Mouse (Mus musculus) megakaryocyte progenitor cell, adult 5-6 weeks (primary cell): ENCODE measurements around the gene Irf3. TPM values are rescaled to one million over a fixed set of nuclear protein-coding genes. Genes with fewer than 3 reads are reported as not detected.

ENCODE experiments used
- ATAC-seq: replicated peaks from 2 replicates; pipeline ENCODE4 v1.8.0; 2016; ENCODE audit warnings: mild to moderate bottlenecking, moderate TSS enrichment, inconsistent platforms; ENCODE audit not compliant: poor library complexity
- total RNA-seq, 2 experiments: library from RNA; stranded (forward) in 1 of 2; stranded (reverse) in 1 of 2; fragments of 157-497, 149-512 nt in 1 of 2; fragments of 200-1000 nt in 1 of 2; gene quantifications; 2 replicates each; pipeline versions ENCODE4 v1.2.3 to v1.2.4; 2015 to 2017

Gene Irf3
- total RNA-seq, 2 experiments from 2014 or later: 70.4 to 79.5 TPM

GRCm38 (mm10) chr7:44973415-44974130 is 23.9 kb upstream of the Irf3 start:
- no peak for ATAC-seq

DNA sequence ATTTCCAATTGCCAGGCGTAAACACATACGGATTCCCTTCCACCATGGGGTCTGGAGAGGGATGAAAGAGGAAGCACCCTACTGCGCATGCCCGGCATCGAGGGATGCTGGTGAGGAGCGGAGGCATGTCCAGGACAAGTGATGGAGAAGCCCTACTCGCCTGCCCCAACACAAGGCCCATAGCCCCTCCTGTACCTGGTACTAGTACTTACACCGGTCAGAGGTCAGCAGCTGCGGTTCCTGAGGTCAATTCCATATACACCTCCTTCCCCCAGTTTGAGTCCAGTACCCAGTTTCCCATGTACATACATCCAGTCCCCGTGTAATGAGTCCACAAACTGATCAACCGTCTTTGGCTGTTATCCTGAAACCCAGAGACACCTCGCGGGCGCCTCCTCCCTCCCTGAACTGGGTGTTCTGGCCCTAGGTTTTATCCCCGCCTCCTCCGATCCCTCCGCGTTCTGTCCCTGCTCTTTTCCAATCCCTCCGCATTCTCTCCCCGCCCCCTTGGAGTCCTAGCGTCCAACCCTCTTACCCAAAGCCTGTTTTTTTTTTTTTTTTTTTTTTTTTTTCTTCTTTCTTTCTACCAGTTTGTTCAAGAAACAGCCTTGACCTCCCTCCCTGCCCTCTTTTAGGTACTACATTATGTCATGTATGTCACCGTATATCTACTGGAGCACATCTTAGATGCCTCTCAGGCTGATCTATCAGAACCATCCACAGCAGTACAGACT is 22.9 kb upstream of the Irf3 start, which contains the start of gene Cpt1c:
Gene Cpt1c, minus strand, starts transcription at position 469 of the 734 bp plus-strand sequence.
- peak; percentile 84 for ATAC-seq

GRCm38 (mm10) chr7:44975117-44975419 is 22.4 kb upstream of the Irf3 start:
- no peak for ATAC-seq

- ATAC-seq: no peak
These were observed 19.1 kb upstream of the Irf3 start for GRCm38 (mm10) chr7:44978300-44978699.

DNA sequence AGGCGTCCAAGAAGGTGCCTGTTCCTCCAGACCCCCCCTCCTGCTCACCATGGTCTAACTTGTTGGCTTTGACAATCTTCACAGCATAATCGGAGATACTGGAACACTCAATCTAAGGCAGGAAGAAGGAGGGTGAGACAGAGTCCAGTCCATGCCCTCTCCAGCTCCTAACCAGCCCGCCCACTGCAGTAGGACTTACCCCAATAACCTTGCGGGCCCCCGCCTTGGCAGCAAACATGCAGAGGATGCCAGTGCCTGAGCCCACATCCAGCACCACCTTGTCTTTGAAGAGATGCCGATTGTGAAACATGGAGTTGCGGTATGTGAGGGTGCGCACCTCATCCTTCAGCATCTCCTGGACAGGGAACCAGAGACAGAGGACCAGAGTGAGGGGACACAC is 15.9 kb upstream of the Irf3 start:
- ATAC-seq: no peak

DNA sequence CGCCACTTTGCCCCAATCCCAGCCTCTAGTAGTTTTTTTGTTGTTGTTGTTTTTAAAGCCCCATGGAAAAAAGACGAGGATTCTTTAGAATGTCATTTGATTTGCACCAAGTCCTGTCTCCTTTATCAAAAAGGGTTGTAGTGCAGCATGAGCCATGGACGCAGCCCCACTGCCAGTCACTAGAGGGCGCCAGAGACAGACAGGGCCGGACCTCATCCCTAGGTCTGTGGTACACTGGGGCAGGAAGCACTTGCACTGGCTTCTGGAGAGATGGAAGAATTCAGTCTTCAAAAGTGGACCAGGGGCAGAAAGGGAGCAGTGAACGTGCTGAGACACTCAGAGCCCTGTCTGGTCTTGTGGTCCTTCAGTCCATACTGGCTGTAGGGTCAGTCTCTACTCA is 14.4 kb upstream of the Irf3 start:
- peak; percentile 38 for ATAC-seq

GRCm38 (mm10) chr7:44983944-44984832 is 13.3 kb upstream of the Irf3 start:
- ATAC-seq: no peak

- no peak for ATAC-seq
These were observed 12.6 kb upstream of the Irf3 start for GRCm38 (mm10) chr7:44984833-44985164.

DNA sequence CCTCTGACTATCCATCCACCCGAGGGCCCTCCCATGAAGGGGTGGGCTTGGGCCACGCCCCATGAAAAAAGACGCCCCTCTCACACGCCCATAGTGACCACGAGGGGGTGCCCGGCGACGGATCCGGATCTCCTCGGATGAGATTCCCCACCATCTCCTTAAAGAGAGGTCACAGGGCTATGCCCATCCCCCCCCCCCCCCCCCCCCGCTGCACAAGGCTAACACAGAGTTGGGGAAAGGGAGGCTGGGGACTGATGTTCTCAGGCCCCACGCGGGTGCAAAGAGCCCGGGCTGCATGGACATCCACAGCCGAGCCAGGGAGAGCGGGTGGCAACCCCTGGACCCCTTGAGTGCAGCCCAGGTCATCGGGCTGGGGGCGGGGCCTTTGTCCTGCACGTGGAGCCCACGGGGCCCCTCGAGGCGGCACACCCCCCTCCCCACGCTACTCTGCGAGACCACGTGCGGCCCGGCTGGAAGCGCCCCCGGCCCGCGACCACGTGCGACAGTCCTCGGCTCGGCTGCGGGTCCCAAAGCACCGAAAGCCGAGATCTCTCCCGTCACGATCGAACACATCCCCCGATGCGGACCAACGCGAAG is 11.8 kb upstream of the Irf3 start:
- peak; percentile 16 for ATAC-seq

DNA sequence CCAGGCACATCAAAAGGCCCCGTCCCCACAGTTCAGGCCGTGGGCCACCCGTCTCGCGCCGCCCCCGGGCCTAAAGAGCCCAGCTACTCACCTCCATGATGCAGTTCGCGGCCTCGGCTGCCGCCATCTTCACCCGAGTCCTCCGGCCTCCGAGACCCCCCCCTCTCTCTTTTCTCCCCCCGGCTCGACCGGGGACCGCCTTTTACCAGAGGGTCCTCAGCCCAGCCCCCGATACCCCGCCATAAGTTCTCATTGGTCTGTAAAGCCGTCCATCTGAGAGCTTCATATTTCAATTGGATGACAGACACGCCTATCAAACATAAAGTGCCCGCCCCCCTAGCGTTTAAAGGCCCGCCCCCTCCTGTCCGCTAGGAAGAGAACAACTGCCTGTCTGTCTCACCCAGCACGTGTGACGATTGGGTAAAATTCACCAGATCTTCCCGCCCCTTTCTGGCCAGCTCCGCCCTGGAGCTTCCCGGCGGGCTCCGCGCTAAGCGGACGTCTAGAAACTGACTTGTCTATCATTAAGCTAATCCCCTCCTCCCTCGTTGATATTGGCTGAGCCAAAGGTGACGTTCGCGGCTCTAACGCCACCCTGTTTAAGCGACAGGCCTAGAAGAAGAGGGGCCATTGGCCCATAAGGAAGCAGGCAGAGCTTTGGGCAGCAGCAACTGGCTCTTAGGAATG is 11.1 kb upstream of the Irf3 start, which contains the start of gene Prmt1:
Gene Prmt1, minus strand, starts transcription at position 377 of the 687 bp plus-strand sequence.
- peak; percentile 79 for ATAC-seq

DNA sequence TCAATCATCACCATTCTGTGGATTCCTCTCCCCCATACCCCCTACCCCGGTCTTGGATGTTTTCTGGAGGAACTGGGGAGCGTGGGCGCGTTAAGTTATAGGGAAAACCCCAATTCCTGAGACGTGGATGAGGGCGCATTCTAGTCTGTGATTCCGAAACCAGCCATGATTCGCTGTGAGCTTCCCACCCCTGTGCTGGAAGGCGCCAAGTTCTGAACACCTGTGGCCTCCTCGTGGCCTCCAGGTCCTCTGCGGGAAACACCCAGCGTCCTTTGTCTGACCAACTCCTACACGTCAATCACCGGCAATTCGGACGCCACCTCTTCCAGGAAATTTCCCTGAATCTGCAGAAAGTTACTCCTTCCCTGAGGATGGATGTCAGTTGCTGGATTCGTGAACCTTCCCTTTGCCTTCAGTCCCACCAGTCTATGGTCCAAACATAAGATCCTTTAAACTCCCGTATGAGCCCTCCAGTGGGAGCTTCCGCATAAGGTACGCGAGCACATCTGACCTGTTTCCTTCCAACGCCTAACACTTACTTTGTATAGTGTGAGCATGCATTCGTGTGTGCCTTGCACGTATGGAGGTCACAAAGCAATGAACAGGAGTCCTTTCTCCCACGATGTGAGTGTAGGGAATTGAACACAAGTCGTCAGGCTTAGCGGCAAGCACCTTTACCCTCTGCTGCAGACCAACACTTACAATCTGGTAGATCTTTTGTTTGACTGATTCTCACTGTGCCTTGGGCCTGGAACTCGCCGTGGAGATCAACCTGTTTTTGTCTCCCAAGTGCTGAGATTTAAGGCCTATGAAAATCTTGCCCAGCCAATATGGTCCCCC is 10.3 kb upstream of the Irf3 start:
- peak; percentile 3; the same call in 1 of the 2 replicates for ATAC-seq

DNA sequence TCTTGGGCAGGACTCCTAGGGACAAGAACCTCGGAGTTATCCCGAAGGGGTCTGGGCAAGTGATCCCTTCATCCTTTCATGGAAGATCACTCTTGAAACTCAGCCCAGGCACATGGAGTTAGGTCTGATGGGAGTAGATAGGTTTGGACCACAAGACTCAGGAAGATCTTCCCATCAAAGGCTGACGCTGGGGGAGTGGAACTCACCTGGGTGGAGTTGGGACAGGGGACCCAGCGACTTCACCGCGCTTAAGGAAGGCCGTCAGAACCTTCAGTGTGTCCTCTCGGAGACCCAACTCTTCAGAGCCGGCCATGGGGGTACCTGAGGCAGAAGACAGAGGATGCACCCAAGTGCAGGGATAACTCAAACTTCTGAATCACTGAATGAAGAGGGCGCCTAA is 776 bp upstream of the Irf3 start:
- no peak for ATAC-seq

GRCm38 (mm10) chr7:44997940-44998428 is 536 bp downstream of the Irf3 start:
- no peak for ATAC-seq

- peak; percentile 30 for ATAC-seq
These were observed 1.1 kb downstream of the Irf3 start, which contains the start of gene Bcl2l12 for GRCm38 (mm10) chr7:44998501-44998955. TSS of gene Bcl2l12 (minus strand) at chr7:44998712.

DNA sequence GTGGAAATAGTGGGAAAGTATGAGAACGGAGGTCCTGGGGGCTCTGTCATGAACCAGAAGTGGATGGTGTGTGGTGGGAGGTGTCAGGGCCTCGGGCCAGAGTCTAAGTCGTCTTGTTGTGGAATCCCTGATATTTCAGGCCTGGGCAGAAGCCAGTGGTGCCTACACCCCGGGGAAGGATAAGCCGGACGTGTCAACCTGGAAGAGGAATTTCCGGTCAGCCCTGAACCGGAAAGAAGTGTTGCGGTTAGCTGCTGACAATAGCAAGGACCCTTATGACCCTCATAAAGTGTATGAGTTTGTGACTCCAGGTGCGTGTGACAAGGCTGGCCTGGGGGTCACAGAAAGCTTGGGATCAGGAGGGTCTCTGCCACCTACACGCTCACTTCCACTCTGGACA is 2.3 kb downstream of the Irf3 start:
- no peak for ATAC-seq

DNA sequence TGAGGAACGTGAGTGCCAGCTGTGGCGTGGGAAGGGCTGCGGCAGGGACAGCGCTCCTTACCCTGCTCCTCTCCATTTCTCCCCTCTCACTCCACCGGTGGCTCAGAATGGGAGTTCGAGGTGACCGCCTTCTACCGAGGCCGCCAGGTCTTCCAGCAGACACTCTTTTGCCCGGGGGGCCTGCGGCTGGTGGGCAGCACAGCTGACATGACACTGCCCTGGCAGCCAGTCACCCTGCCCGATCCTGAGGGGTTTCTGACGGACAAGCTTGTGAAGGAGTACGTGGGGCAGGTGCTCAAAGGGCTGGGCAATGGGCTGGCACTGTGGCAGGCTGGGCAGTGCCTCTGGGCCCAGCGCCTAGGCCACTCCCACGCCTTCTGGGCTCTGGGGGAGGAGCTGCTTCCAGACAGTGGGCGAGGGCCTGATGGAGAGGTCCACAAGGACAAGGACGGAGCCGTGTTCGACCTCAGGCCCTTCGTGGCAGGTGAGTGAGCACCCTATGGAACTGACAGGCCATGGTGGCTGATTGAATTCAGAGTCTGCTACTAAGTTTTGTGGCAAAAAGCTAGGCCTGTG is 3.2 kb downstream of the Irf3 start:
- no peak for ATAC-seq

DNA sequence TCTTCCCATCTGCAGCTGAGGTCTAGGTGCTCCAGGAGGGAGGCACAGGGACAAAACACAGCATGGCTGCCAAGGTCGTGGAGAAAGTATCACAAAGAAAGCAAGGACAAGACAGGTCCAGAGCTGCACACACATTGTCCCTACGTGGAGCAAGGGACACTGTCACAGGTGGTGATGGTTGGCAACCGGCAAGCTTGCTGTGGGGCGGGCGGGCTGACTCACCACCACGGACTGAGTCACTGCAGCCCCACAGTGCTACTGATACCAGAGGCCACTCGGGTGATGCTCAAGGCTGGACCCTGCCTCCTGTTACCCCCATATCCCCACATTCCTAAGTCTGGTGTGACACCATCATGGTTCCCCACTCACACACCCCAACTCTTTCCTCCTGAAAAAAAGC is 5.0 kb downstream of the Irf3 start:
- ATAC-seq: no peak

DNA sequence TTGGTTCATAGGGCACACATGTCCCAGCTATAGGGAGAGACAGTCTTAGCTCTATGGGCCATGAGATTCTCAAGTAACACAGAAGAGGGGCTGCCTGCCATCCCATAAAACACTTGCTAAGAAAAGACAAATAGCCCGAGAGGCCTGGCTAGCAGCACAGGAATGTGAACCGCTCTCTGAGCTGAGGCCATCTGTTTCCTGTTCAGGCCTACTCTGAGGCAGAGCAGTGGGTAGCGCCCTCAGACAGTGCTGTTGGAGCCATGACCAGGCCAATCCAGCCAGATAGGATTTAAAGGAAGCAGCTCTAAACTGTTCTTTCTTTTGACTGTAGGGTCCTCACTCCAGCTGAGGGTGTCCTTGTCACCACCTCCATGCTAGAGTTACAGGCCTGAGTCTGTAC is 7.1 kb downstream of the Irf3 start:
- ATAC-seq: peak; percentile 39
